Mouse (Mus musculus) MEL (cell line): ENCODE data around the gene Hmgcl.

Experiments used
- ELF1 ChIP-seq: IDR thresholded peaks from 2 replicates; pipeline ENCODE4 v1.6.1; 2014; ENCODE audit warnings: low read depth, mild to moderate bottlenecking, inconsistent platforms, low read length, improper control_type of control experiment, moderate library complexity
- EP300 ChIP-seq, 2 experiments: IDR thresholded peaks; 2 replicates each; pipeline ENCODE4 v1.6.1; 2011; ENCODE audit warnings: improper control_type of control experiment in 2 of 2, low read length in 2 of 2, low read depth in 1 of 2, mild to moderate bottlenecking in 1 of 2

- TF ChIP-seq EP300 (IDR thresholded peaks at IDR 0.05; ENCODE audit: low read depth in 1 of 2, low read length in 2 of 2) (no peak), ELF1 (no peak)
Observed at GRCm38 (mm10) chr4:135919280-135919639, 27.0 kb upstream of the Hmgcl start.
